Mouse (Mus musculus) heart, postnatal 0 days (tissue): ENCODE results near the gene Aldh1a2. TPM values are rescaled to one million over a fixed set of nuclear protein-coding genes. Genes with fewer than 3 reads are reported as not detected.

ENCODE experiments used
- ATAC-seq: fragments of 200-750 bp; cut with Nextera tagmentation; 2 replicates; pipeline ENCODE4 v1.8.0; 2017; ENCODE audit warnings: low read depth, moderate number of reproducible peaks, moderate library complexity; ENCODE audit not compliant: insufficient read depth
- DNase-seq: peaks from one replicate; pipeline ENCODE4 v3.0.0-alpha.2; 2016; ENCODE audit warnings: low spot score
- H3K27ac ChIP-seq: fragments of 300-500 bp; sonication (generic); 2 replicates; pipeline ENCODE4 v1.5.1; 2014; ENCODE audit warnings: low read depth, mild to moderate bottlenecking
- H3K27me3 ChIP-seq: fragments of 300-500 bp; sonication (generic); 2 replicates; pipeline ENCODE4 v1.6.1; 2014; ENCODE audit warnings: low read length, mixed read lengths; ENCODE audit not compliant: control insufficient read depth, insufficient read depth
- H3K36me3 ChIP-seq: fragments of 300-500 bp; sonication (generic); replicated peaks from 2 replicates; pipeline ENCODE4 v1.6.1; 2014; ENCODE audit warnings: low read length, mixed read lengths; ENCODE audit not compliant: control insufficient read depth, insufficient read depth
- H3K4me1 ChIP-seq: fragments of 300-500 bp; sonication (generic); 2 replicates; pipeline ENCODE4 v1.6.1; 2014; ENCODE audit warnings: antibody characterized with exemption; ENCODE audit not compliant: control insufficient read depth, insufficient read depth
- H3K4me2 ChIP-seq: fragments of 300-500 bp; sonication (generic); 2 replicates; pipeline ENCODE4 v1.6.1; 2014; ENCODE audit warnings: low read depth, mild to moderate bottlenecking, low read length, moderate library complexity
- H3K4me3 ChIP-seq: fragments of 300-500 bp; sonication (generic); 2 replicates; pipeline ENCODE4 v1.5.1; 2014; ENCODE audit warnings: low read depth, low read length
- H3K9ac ChIP-seq: fragments of 300-500 bp; sonication (generic); replicated peaks from 2 replicates; pipeline ENCODE4 v1.6.1; 2014; ENCODE audit warnings: low read depth, low read length, mixed read lengths
- H3K9me3 ChIP-seq: fragments of 300-500 bp; sonication (generic); replicated peaks from 2 replicates; pipeline ENCODE4 v1.6.1; 2016; ENCODE audit warnings: low read length; ENCODE audit not compliant: control insufficient read depth
- CTCF ChIP-seq: IDR thresholded peaks from 2 replicates; pipeline ENCODE4 v1.5.1; 2016; ENCODE audit warnings: antibody characterized with exemption, control low read depth, low read depth
- EP300 ChIP-seq: IDR thresholded peaks from 2 replicates; pipeline ENCODE4 v1.6.1; 2016; ENCODE audit warnings: antibody characterized with exemption, low read depth
- WGBS: fragments of 180-500 bp; shearing (Covaris S2); extraction: QIAGEN DNeasy Blood & Tissue Kit; methylation state at CpG from one replicate; pipeline ENCODE4 v1.1.7; 2014; 5-methylcytosine and 5-hydroxymethylcytosine counted together
- polyA plus RNA-seq: library from polyadenylated mRNA; unstranded; fragments of >200 nt; fragmentation: Nextera tagmentation; extraction: Ambion mirVana; gene quantifications from 2 replicates; pipeline ENCODE4 v1.2.1, GENCODE M21; 2015
- total RNA-seq: library from RNA; depleted of rRNA; stranded (reverse); fragments of >200 nt; gene quantifications from 2 replicates; pipeline ENCODE4 v1.2.3, GENCODE M21; 2014; ENCODE audit warnings: low replicate concordance

Aldh1a2 gene
- total and polyA plus RNA-seq, 2 experiments from 2014 or later, result 26.2 to 26.6 TPM

DNA sequence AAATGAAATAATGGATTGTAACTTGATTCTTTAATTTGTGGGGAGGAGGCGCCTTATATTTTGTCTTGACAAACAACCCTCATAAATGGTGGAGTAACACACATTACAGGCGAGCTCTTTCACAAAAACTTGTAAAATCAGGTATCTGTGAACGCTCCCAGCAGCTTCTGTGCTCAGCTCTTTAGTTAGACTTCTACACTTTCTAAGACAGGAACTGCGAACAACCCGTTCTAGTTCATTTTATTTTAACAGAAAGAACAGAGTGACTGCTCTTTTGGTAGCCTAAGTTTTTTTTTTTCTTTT lies 2.2 kb downstream of the Aldh1a2 start:
- H3K4me1 ChIP-seq, result no peaks in the 10 kb centered on the region
- TF ChIP-seq EP300 (no peak), CTCF (no peak)
- WGBS, result 41% methylated on average over 5 of the region's 5 CpGs
- H3K27ac ChIP-seq, result no peak overlapping the region
- no peak overlapping the region for H3K4me2 ChIP-seq
- DNase-seq, result no peak
- H3K36me3 ChIP-seq, result no peaks in the 10 kb centered on the region
- H3K9me3 ChIP-seq, result no peaks in the 10 kb centered on the region
- no peak overlapping the region for H3K9ac ChIP-seq
- ATAC-seq, result no peak
- no peak overlapping the region for H3K4me3 ChIP-seq
- peaks cover 71% of the 10 kb centered on the region for H3K27me3 ChIP-seq

DNA sequence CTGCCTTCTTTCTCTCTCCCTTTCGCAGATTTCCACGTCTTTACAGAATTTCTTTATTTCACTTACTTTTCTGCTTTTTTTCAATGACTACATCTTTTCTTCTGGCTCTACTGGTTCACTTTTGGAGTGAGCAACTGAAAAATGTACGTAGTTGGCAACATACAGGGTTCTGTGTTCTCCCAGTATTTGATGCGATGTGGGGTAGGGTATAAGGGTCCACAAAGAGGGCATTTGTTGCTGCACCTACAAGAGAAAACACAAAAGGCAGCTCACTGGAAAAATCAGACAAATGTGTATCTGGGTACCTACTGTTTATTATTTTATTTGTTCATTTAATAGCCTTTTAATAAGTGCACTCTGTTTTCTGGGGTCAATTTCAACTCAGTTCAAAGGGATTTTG lies 3.6 kb downstream of the Aldh1a2 start:
- DNase-seq, result no peak
- Histone ChIP-seq H3K4me2 (no peak overlapping the region), H3K4me1 (no peaks in the 10 kb centered on the region), H3K4me3 (no peak overlapping the region), H3K36me3 (no peaks in the 10 kb centered on the region), H3K27me3 (peaks cover 59% of the 10 kb centered on the region), H3K9me3 (no peaks in the 10 kb centered on the region), H3K27ac (no peak overlapping the region), H3K9ac (no peak overlapping the region)
- TF ChIP-seq EP300, result no peak
- TF ChIP-seq CTCF, result no peak
- ATAC-seq, result no peak
- WGBS, result 77% methylated on average over 4 of the region's 4 CpGs

DNA sequence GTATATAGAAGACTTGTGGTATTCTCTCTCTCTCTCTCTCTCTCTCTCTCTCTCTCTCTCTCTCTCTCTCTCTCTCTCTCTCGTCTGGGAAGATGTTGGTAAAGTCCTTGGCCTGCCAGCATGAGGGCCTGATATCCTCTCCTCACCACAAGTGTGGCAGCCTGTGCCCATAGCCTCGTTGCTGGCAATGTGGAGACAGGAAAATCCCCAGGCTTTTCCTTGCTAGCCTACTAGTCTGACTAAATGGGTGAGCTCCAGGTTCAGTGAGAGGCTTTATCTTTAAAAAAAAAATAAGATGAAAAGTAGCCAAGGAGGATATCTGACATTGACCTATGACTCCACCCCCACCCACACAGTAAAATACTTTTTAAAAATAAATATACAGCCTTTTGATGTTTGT lies 4.8 kb downstream of the Aldh1a2 start:
- Histone ChIP-seq H3K4me2 (no peak overlapping the region), H3K9ac (no peak overlapping the region), H3K4me3 (no peak overlapping the region), H3K27ac (no peak overlapping the region), H3K4me1 (no peaks in the 10 kb centered on the region), H3K36me3 (no peaks in the 10 kb centered on the region), H3K9me3 (no peaks in the 10 kb centered on the region), H3K27me3 (peaks cover 46% of the 10 kb centered on the region)
- DNase-seq (no peak), ATAC-seq (no peak)
- TF ChIP-seq EP300 (no peak), CTCF (no peak)
- WGBS, result 34% methylated on average over 2 of the region's 2 CpGs

DNA sequence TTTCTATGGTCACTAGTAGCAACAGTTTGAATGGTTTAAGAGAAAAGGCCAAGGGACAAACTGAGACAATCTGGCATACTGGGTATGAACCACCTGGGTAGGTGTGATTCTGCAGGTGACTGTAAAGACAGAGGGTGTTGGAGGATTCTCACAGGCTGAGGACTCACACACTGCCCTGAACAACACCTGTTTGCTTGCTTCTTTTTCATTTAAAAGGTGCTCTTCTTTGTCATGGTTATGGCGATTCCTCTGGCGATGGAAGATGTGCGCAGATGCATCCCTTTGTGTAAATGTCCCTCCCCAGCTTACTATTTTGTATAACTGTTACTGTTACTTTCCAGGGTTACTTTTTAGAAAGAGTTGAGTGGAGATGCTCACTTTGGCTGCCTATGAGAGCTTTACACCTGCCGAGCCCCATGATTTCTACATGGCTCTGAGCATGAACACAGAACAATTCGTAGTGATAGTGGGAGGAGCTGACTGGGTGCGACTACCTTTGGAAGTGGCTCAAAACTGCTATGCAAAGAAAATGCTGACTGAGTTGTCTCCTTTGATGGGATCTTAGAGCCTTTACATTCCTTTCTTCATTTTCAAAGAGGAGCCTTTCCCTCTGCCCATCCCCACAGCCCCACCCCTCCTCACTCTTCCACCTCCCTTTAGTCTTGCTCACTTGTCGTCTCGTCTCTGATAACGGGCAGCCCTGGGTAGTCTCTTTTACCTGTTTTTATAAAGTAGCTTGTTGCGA lies 11.8 kb downstream of the Aldh1a2 start:
- no peaks in the 10 kb centered on the region for H3K4me1 ChIP-seq

DNA sequence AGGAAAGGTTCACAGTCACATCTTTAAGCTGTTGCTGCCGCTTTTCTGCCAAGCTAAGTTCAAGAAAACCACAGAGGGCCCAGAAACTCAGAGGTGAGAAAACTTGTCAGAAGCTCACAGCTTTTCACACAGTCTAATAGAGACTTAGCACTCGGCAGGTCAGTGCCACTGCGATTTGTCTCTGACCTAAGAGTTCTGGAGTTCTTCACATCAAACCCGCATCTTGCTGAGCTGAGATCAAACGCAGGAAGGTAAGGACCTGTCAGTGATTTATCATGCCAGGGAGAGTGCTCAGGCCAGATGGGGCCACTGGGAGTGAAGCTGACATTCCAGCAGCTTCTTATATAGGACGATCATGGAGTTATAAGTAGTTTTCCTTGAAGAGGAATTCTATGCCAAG lies 14.4 kb downstream of the Aldh1a2 start:
- no peak overlapping the region for H3K4me2 ChIP-seq
- no peak overlapping the region for H3K9ac ChIP-seq
- peaks cover 19% of the 10 kb centered on the region for H3K27me3 ChIP-seq
- DNase-seq (no peak), ATAC-seq (no peak)
- 18% methylated on average over 6 of the region's 6 CpGs for WGBS
- H3K9me3 ChIP-seq, result no peaks in the 10 kb centered on the region
- no peak overlapping the region for H3K27ac ChIP-seq
- TF ChIP-seq CTCF (no peak), EP300 (no peak)
- no peak overlapping the region for H3K4me3 ChIP-seq
- H3K4me1 ChIP-seq, result no peaks in the 10 kb centered on the region
- H3K36me3 ChIP-seq, result no peaks in the 10 kb centered on the region

More for the DNA sequence above, 11.8 kb downstream of the Aldh1a2 start:
- 45% methylated on average over 10 of the region's 10 CpGs for WGBS
- Histone ChIP-seq H3K27ac (no peak overlapping the region), H3K4me3 (no peak overlapping the region), H3K27me3 (peaks cover 19% of the 10 kb centered on the region), H3K9me3 (no peaks in the 10 kb centered on the region), H3K9ac (no peak overlapping the region), H3K4me2 (no peak overlapping the region), H3K36me3 (no peaks in the 10 kb centered on the region)
- ATAC-seq (no peak), DNase-seq (no peak)
- TF ChIP-seq EP300, result no peak
- no peak for TF ChIP-seq CTCF

DNA sequence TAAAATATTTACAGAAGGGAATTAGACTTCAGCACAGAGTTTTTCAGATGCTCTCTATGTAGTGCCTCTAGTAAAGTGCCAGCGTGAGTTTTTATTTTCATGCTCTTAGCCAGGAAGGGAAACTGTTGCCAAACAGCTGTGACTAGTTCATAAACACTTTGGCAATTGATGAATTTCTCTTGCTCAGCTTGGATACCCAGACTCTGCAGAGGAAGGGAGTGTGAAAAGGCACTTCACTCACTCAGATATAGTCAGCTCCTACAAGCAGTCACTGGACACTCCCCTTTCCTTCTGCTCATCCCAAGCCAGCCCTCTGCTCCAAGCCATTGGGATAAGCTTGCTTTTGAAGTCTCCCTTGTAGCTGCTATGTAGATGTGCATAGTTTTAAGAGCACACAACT lies 21.0 kb downstream of the Aldh1a2 start:
- no peaks in the 10 kb centered on the region for H3K36me3 ChIP-seq
- no peak overlapping the region for H3K27ac ChIP-seq
- 65% methylated on average over 1 of the region's 1 CpGs for WGBS
- DNase-seq, result no peak
- no peak for ATAC-seq
- H3K9me3 ChIP-seq, result no peaks in the 10 kb centered on the region
- no peak overlapping the region for H3K9ac ChIP-seq
- H3K27me3 ChIP-seq, result 0 out of 2 replicates have a peak, but pooled peaks cover 1% of the 10 kb centered on the region
- H3K4me3 ChIP-seq, result no peak overlapping the region
- no peaks in the 10 kb centered on the region for H3K4me1 ChIP-seq
- no peak overlapping the region for H3K4me2 ChIP-seq
- TF ChIP-seq EP300 (no peak), CTCF (no peak)
